Mouse (Mus musculus): Measurements from ENCODE around the gene Cyp4x1. TPM values are rescaled to one million over a fixed set of nuclear protein-coding genes. Genes with fewer than 3 reads are reported as not detected.

The Cyp4x1 gene
- total and polyA plus RNA-seq, 2 experiments from 2014 or later = not detected

GRCm38 (mm10) chr4:115083031-115083430 is 51.0 kb downstream of the Cyp4x1 start:
- H3K4me2 ChIP-seq (ENCODE audit: low read depth, low read length) = no peak overlapping the region
- ATAC-seq (ENCODE audit: insufficient read depth, low read depth) (no peak), DNase-seq (ENCODE audit: low spot score) (no peak)
- H3K9me3 ChIP-seq (replicated peaks; ENCODE audit: control insufficient read depth, low read length) = no peaks in the 10 kb centered on the region
- H3K27ac ChIP-seq (ENCODE audit: low read depth) = no peak overlapping the region
- 72% methylated on average over 3 of the region's 3 CpGs for WGBS
- H3K4me3 ChIP-seq (ENCODE audit: low read depth, low read length) = no peak overlapping the region
- no peaks in the 10 kb centered on the region for H3K36me3 ChIP-seq (replicated peaks; ENCODE audit: control insufficient read depth, insufficient read depth, low read length)
- H3K9ac ChIP-seq (replicated peaks; ENCODE audit: low read depth, low read length) = no peak overlapping the region
- H3K4me1 ChIP-seq (ENCODE audit: control insufficient read depth, insufficient read depth) = no peaks in the 10 kb centered on the region
- no peak for TF ChIP-seq CTCF (IDR thresholded peaks at IDR 0.05; ENCODE audit: low read depth)
- TF ChIP-seq EP300 (IDR thresholded peaks at IDR 0.05; ENCODE audit: low read depth) = no peak
- H3K27me3 ChIP-seq (ENCODE audit: control insufficient read depth, insufficient read depth, low read length) = 0 out of 2 replicates have a peak, but pooled peaks cover 6% of the 10 kb centered on the region

- Histone ChIP-seq H3K4me3 (ENCODE audit: low read depth, low read length) (no peak overlapping the region), H3K4me1 (ENCODE audit: control insufficient read depth, insufficient read depth) (no peaks in the 10 kb centered on the region), H3K27me3 (ENCODE audit: control insufficient read depth, insufficient read depth, low read length) (no peaks in the 10 kb centered on the region), H3K36me3 (replicated peaks; ENCODE audit: control insufficient read depth, insufficient read depth, low read length) (no peaks in the 10 kb centered on the region), H3K27ac (ENCODE audit: low read depth) (no peak overlapping the region), H3K9me3 (replicated peaks; ENCODE audit: control insufficient read depth, low read length) (no peaks in the 10 kb centered on the region), H3K9ac (replicated peaks; ENCODE audit: low read depth, low read length) (no peak overlapping the region), H3K4me2 (ENCODE audit: low read depth, low read length) (no peak overlapping the region)
- ATAC-seq (ENCODE audit: insufficient read depth, low read depth) (no peak), DNase-seq (ENCODE audit: low spot score) (no peak)
- WGBS = 23% methylated on average over 5 of the region's 5 CpGs
- no peak for TF ChIP-seq EP300 (IDR thresholded peaks at IDR 0.05; ENCODE audit: low read depth)
- TF ChIP-seq CTCF (IDR thresholded peaks at IDR 0.05; ENCODE audit: low read depth) = no peak
Measured at GRCm38 (mm10) chr4:115079821-115080349, 54.2 kb downstream of the Cyp4x1 start.

GRCm38 (mm10) chr4:115078892-115079820 is 54.9 kb downstream of the Cyp4x1 start:
- ATAC-seq (ENCODE audit: insufficient read depth, low read depth) = peak; percentile 57
- no peak overlapping the region for H3K9ac ChIP-seq (replicated peaks; ENCODE audit: low read depth, low read length)

GRCm38 (mm10) chr4:115075204-115075915 is 58.7 kb downstream of the Cyp4x1 start:
- H3K27me3 ChIP-seq (ENCODE audit: control insufficient read depth, insufficient read depth, low read length) = no peaks in the 10 kb centered on the region

More at GRCm38 (mm10) chr4:115078892-115079820, 54.9 kb downstream of the Cyp4x1 start:
- H3K4me2 ChIP-seq (ENCODE audit: low read depth, low read length) = no peak overlapping the region
- 0 out of 2 replicates have a peak, but pooled peaks cover 4% of the 10 kb centered on the region for H3K4me1 ChIP-seq (ENCODE audit: control insufficient read depth, insufficient read depth)
- TF ChIP-seq EP300 (IDR thresholded peaks at IDR 0.05; ENCODE audit: low read depth) = no peak
- no peak for TF ChIP-seq CTCF (IDR thresholded peaks at IDR 0.05; ENCODE audit: low read depth)
- no peak overlapping the region for H3K27ac ChIP-seq (ENCODE audit: low read depth)
- no peak overlapping the region for H3K4me3 ChIP-seq (ENCODE audit: low read depth, low read length)
- no peaks in the 10 kb centered on the region for H3K27me3 ChIP-seq (ENCODE audit: control insufficient read depth, insufficient read depth, low read length)
- H3K36me3 ChIP-seq (replicated peaks; ENCODE audit: control insufficient read depth, insufficient read depth, low read length) = no peaks in the 10 kb centered on the region
- no peak for DNase-seq (ENCODE audit: low spot score)
- WGBS = 36% methylated on average over 10 of the region's 10 CpGs
- no peaks in the 10 kb centered on the region for H3K9me3 ChIP-seq (replicated peaks; ENCODE audit: control insufficient read depth, low read length)

DNA sequence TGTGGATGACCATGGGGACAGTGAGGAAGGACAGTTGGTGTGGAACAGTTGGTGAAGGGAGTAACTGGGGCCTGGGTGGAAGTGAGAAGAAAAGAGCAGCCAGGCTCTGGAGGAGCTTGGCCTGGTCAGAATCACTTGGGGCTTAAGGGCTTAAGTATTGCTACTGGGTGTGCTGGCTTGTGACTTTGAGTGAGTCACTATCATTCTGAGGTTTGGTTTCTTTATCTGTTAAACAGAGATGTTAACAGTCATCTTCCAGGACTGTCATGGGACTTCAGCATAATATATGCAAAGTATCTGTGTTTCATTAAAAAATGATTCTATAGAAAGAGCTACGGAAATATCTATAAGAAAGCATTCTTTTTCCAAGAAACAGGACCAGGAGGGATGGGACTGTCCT is 59.3 kb downstream of the Cyp4x1 start:
- no peaks in the 10 kb centered on the region for H3K36me3 ChIP-seq (replicated peaks; ENCODE audit: control insufficient read depth, insufficient read depth, low read length)
- H3K9me3 ChIP-seq (replicated peaks; ENCODE audit: control insufficient read depth, low read length) = no peaks in the 10 kb centered on the region
- no peak overlapping the region for H3K4me2 ChIP-seq (ENCODE audit: low read depth, low read length)
- 73% methylated on average over 1 of the region's 1 CpGs for WGBS
- ATAC-seq (ENCODE audit: insufficient read depth, low read depth) (no peak), DNase-seq (ENCODE audit: low spot score) (no peak)
- peak overlapping the region; percentile 82 for H3K27ac ChIP-seq (ENCODE audit: low read depth)
- H3K27me3 ChIP-seq (ENCODE audit: control insufficient read depth, insufficient read depth, low read length) = no peaks in the 10 kb centered on the region
- no peak for TF ChIP-seq CTCF (IDR thresholded peaks at IDR 0.05; ENCODE audit: low read depth)
- no peak for TF ChIP-seq EP300 (IDR thresholded peaks at IDR 0.05; ENCODE audit: low read depth)
- no peak overlapping the region for H3K4me3 ChIP-seq (ENCODE audit: low read depth, low read length)
- H3K9ac ChIP-seq (replicated peaks; ENCODE audit: low read depth, low read length) = no peak overlapping the region
- 0 out of 2 replicates have a peak, but pooled peaks cover 4% of the 10 kb centered on the region for H3K4me1 ChIP-seq (ENCODE audit: control insufficient read depth, insufficient read depth)

More at GRCm38 (mm10) chr4:115075204-115075915, 58.7 kb downstream of the Cyp4x1 start:
- no peaks in the 10 kb centered on the region for H3K9me3 ChIP-seq (replicated peaks; ENCODE audit: control insufficient read depth, low read length)
- no peak overlapping the region for H3K4me3 ChIP-seq (ENCODE audit: low read depth, low read length)
- ATAC-seq (ENCODE audit: insufficient read depth, low read depth) (peak; percentile 74; the same call in 1 of the 2 replicates), DNase-seq (ENCODE audit: low spot score) (peak; percentile 81)
- no peaks in the 10 kb centered on the region for H3K36me3 ChIP-seq (replicated peaks; ENCODE audit: control insufficient read depth, insufficient read depth, low read length)
- peak overlapping the region; percentile 82 for H3K27ac ChIP-seq (ENCODE audit: low read depth)
- no peak overlapping the region for H3K4me2 ChIP-seq (ENCODE audit: low read depth, low read length)
- 0 out of 2 replicates have a peak, but pooled peaks cover 4% of the 10 kb centered on the region for H3K4me1 ChIP-seq (ENCODE audit: control insufficient read depth, insufficient read depth)
- 0 out of 2 replicates have a peak, but pooled peaks have one; percentile 63 for TF ChIP-seq EP300 (IDR thresholded peaks at IDR 0.05; ENCODE audit: low read depth)
- no peak for TF ChIP-seq CTCF (IDR thresholded peaks at IDR 0.05; ENCODE audit: low read depth)
- H3K9ac ChIP-seq (replicated peaks; ENCODE audit: low read depth, low read length) = no peak overlapping the region
- 25% methylated on average over 3 of the region's 3 CpGs for WGBS

Data from heart, postnatal 0 days (tissue).